Mouse (Mus musculus) embryonic fibroblast, embryonic 13.5 days (primary cell): ENCODE measurements at regions not wholly inside any gene's neighbourhood (a gene's known extent, or its start where the extent isn't known, plus 50 kb on each side); places are given as distances from the start of the nearest gene placed in this dataset.

Source experiments
- CTCF ChIP-seq: IDR thresholded peaks from 2 replicates; pipeline ENCODE4 v1.5.1; 2011; ENCODE audit warnings: mild to moderate bottlenecking, control low read depth, low read length, moderate library complexity, borderline replicate concordance; ENCODE audit not compliant: insufficient read depth
- POLR2A ChIP-seq: IDR thresholded peaks from 2 replicates; pipeline ENCODE4 v1.6.1; 2011; ENCODE audit warnings: low read depth, mild to moderate bottlenecking, control low read depth, low read length, moderate library complexity

GRCm38 (mm10) chr7:134525041-134525440 is 139.6 kb upstream of the D7Ertd443e start:
- TF ChIP-seq POLR2A: no peak
- TF ChIP-seq CTCF: no peak
